Mouse (Mus musculus): ENCODE results near the gene Cdh4. TPM values are rescaled to one million over a fixed set of nuclear protein-coding genes. Genes with fewer than 3 reads are reported as not detected.

The Cdh4 gene
- polyA plus RNA-seq, 1 experiment from 2014 or later, result 2.5 TPM

GRCm38 (mm10) chr2:179567886-179568285 is 125.7 kb downstream of the Cdh4 start:
- no peaks in the 10 kb centered on the region for H3K27me3 ChIP-seq (ENCODE audit: control insufficient read depth, insufficient read depth, low read length)
- no peak overlapping the region for H3K27ac ChIP-seq (ENCODE audit: low read length)
- H3K36me3 ChIP-seq (ENCODE audit: control insufficient read depth, insufficient read depth, low read length), result no peaks in the 10 kb centered on the region
- H3K9ac ChIP-seq (replicated peaks; ENCODE audit: low read depth, low read length), result no peak overlapping the region
- no peak overlapping the region for H3K4me3 ChIP-seq (ENCODE audit: low read depth, low read length)
- 93% methylated on average over 8 of the region's 8 CpGs for WGBS
- H3K9me3 ChIP-seq (ENCODE audit: control insufficient read depth, low read depth, low read length), result no peaks in the 10 kb centered on the region
- ATAC-seq (ENCODE audit: insufficient number of reproducible peaks, insufficient read depth, low FRiP score, low read depth), result no peak
- H3K4me2 ChIP-seq (replicated peaks; ENCODE audit: low read depth, low read length), result no peak overlapping the region
- H3K4me1 ChIP-seq (ENCODE audit: control insufficient read depth, insufficient read depth, low read length), result no peaks in the 10 kb centered on the region

GRCm38 (mm10) chr2:179569171-179569570 is 126.9 kb downstream of the Cdh4 start:
- Histone ChIP-seq H3K9me3 (ENCODE audit: control insufficient read depth, low read depth, low read length) (no peaks in the 10 kb centered on the region), H3K36me3 (ENCODE audit: control insufficient read depth, insufficient read depth, low read length) (no peaks in the 10 kb centered on the region), H3K9ac (replicated peaks; ENCODE audit: low read depth, low read length) (no peak overlapping the region), H3K4me1 (ENCODE audit: control insufficient read depth, insufficient read depth, low read length) (no peaks in the 10 kb centered on the region), H3K27ac (ENCODE audit: low read length) (no peak overlapping the region), H3K27me3 (ENCODE audit: control insufficient read depth, insufficient read depth, low read length) (no peaks in the 10 kb centered on the region), H3K4me3 (ENCODE audit: low read depth, low read length) (no peak overlapping the region), H3K4me2 (replicated peaks; ENCODE audit: low read depth, low read length) (no peak overlapping the region)
- WGBS, result 34% methylated on average over 10 of the region's 10 CpGs
- no peak for ATAC-seq (ENCODE audit: insufficient number of reproducible peaks, insufficient read depth, low FRiP score, low read depth)

GRCm38 (mm10) chr2:179571175-179571769 is 129.0 kb downstream of the Cdh4 start:
- Histone ChIP-seq H3K4me3 (ENCODE audit: low read depth, low read length) (no peak overlapping the region), H3K27me3 (ENCODE audit: control insufficient read depth, insufficient read depth, low read length) (no peaks in the 10 kb centered on the region), H3K9ac (replicated peaks; ENCODE audit: low read depth, low read length) (no peak overlapping the region), H3K9me3 (ENCODE audit: control insufficient read depth, low read depth, low read length) (no peaks in the 10 kb centered on the region), H3K4me2 (replicated peaks; ENCODE audit: low read depth, low read length) (no peak overlapping the region), H3K27ac (ENCODE audit: low read length) (no peak overlapping the region), H3K4me1 (ENCODE audit: control insufficient read depth, insufficient read depth, low read length) (no peaks in the 10 kb centered on the region), H3K36me3 (ENCODE audit: control insufficient read depth, insufficient read depth, low read length) (no peaks in the 10 kb centered on the region)
- WGBS, result 37% methylated on average over 6 of the region's 6 CpGs
- ATAC-seq (ENCODE audit: insufficient number of reproducible peaks, insufficient read depth, low FRiP score, low read depth), result no peak

GRCm38 (mm10) chr2:179573331-179573730 is 131.1 kb downstream of the Cdh4 start:
- Histone ChIP-seq H3K27me3 (ENCODE audit: control insufficient read depth, insufficient read depth, low read length) (no peaks in the 10 kb centered on the region), H3K9me3 (ENCODE audit: control insufficient read depth, low read depth, low read length) (no peaks in the 10 kb centered on the region), H3K4me3 (ENCODE audit: low read depth, low read length) (no peak overlapping the region), H3K27ac (ENCODE audit: low read length) (no peak overlapping the region), H3K9ac (replicated peaks; ENCODE audit: low read depth, low read length) (no peak overlapping the region), H3K4me1 (ENCODE audit: control insufficient read depth, insufficient read depth, low read length) (no peaks in the 10 kb centered on the region), H3K36me3 (ENCODE audit: control insufficient read depth, insufficient read depth, low read length) (no peaks in the 10 kb centered on the region), H3K4me2 (replicated peaks; ENCODE audit: low read depth, low read length) (no peak overlapping the region; the same call in 1 of the 2 replicates)
- ATAC-seq (ENCODE audit: insufficient number of reproducible peaks, insufficient read depth, low FRiP score, low read depth), result no peak
- 55% methylated on average over 11 of the region's 11 CpGs for WGBS

GRCm38 (mm10) chr2:179573786-179574185 is 131.6 kb downstream of the Cdh4 start:
- Histone ChIP-seq H3K9ac (replicated peaks; ENCODE audit: low read depth, low read length) (no peak overlapping the region), H3K4me2 (replicated peaks; ENCODE audit: low read depth, low read length) (no peak overlapping the region; the same call in 1 of the 2 replicates), H3K27ac (ENCODE audit: low read length) (no peak overlapping the region), H3K36me3 (ENCODE audit: control insufficient read depth, insufficient read depth, low read length) (no peaks in the 10 kb centered on the region), H3K9me3 (ENCODE audit: control insufficient read depth, low read depth, low read length) (no peaks in the 10 kb centered on the region), H3K4me1 (ENCODE audit: control insufficient read depth, insufficient read depth, low read length) (no peaks in the 10 kb centered on the region), H3K4me3 (ENCODE audit: low read depth, low read length) (no peak overlapping the region), H3K27me3 (ENCODE audit: control insufficient read depth, insufficient read depth, low read length) (no peaks in the 10 kb centered on the region)
- 73% methylated on average over 6 of the region's 6 CpGs for WGBS
- no peak for ATAC-seq (ENCODE audit: insufficient number of reproducible peaks, insufficient read depth, low FRiP score, low read depth)

- Histone ChIP-seq H3K27me3 (ENCODE audit: control insufficient read depth, insufficient read depth, low read length) (no peaks in the 10 kb centered on the region), H3K27ac (ENCODE audit: low read length) (no peak overlapping the region), H3K4me2 (replicated peaks; ENCODE audit: low read depth, low read length) (no peak overlapping the region), H3K4me1 (ENCODE audit: control insufficient read depth, insufficient read depth, low read length) (no peaks in the 10 kb centered on the region), H3K36me3 (ENCODE audit: control insufficient read depth, insufficient read depth, low read length) (no peaks in the 10 kb centered on the region), H3K9ac (replicated peaks; ENCODE audit: low read depth, low read length) (no peak overlapping the region), H3K4me3 (ENCODE audit: low read depth, low read length) (no peak overlapping the region), H3K9me3 (ENCODE audit: control insufficient read depth, low read depth, low read length) (no peaks in the 10 kb centered on the region)
- ATAC-seq (ENCODE audit: insufficient number of reproducible peaks, insufficient read depth, low FRiP score, low read depth), result no peak
- WGBS, result 87% methylated on average over 7 of the region's 7 CpGs
Observed at GRCm38 (mm10) chr2:179575585-179575984, 133.4 kb downstream of the Cdh4 start.

GRCm38 (mm10) chr2:179576221-179576620 is 134.0 kb downstream of the Cdh4 start:
- Histone ChIP-seq H3K9me3 (ENCODE audit: control insufficient read depth, low read depth, low read length) (no peaks in the 10 kb centered on the region), H3K9ac (replicated peaks; ENCODE audit: low read depth, low read length) (no peak overlapping the region), H3K27me3 (ENCODE audit: control insufficient read depth, insufficient read depth, low read length) (no peaks in the 10 kb centered on the region), H3K27ac (ENCODE audit: low read length) (no peak overlapping the region), H3K36me3 (ENCODE audit: control insufficient read depth, insufficient read depth, low read length) (no peaks in the 10 kb centered on the region), H3K4me2 (replicated peaks; ENCODE audit: low read depth, low read length) (no peak overlapping the region), H3K4me3 (ENCODE audit: low read depth, low read length) (no peak overlapping the region), H3K4me1 (ENCODE audit: control insufficient read depth, insufficient read depth, low read length) (no peaks in the 10 kb centered on the region)
- no peak for ATAC-seq (ENCODE audit: insufficient number of reproducible peaks, insufficient read depth, low FRiP score, low read depth)
- WGBS, result 73% methylated on average over 1 of the region's 1 CpGs

GRCm38 (mm10) chr2:179578329-179578728 is 136.1 kb downstream of the Cdh4 start:
- Histone ChIP-seq H3K4me1 (ENCODE audit: control insufficient read depth, insufficient read depth, low read length) (no peaks in the 10 kb centered on the region), H3K9me3 (ENCODE audit: control insufficient read depth, low read depth, low read length) (no peaks in the 10 kb centered on the region), H3K4me2 (replicated peaks; ENCODE audit: low read depth, low read length) (no peak overlapping the region), H3K4me3 (ENCODE audit: low read depth, low read length) (no peak overlapping the region), H3K9ac (replicated peaks; ENCODE audit: low read depth, low read length) (no peak overlapping the region), H3K27ac (ENCODE audit: low read length) (no peak overlapping the region), H3K36me3 (ENCODE audit: control insufficient read depth, insufficient read depth, low read length) (no peaks in the 10 kb centered on the region), H3K27me3 (ENCODE audit: control insufficient read depth, insufficient read depth, low read length) (no peaks in the 10 kb centered on the region)
- 84% methylated on average over 3 of the region's 3 CpGs for WGBS
- no peak for ATAC-seq (ENCODE audit: insufficient number of reproducible peaks, insufficient read depth, low FRiP score, low read depth)

- Histone ChIP-seq H3K4me1 (ENCODE audit: control insufficient read depth, insufficient read depth, low read length) (no peaks in the 10 kb centered on the region), H3K9ac (replicated peaks; ENCODE audit: low read depth, low read length) (no peak overlapping the region), H3K4me2 (replicated peaks; ENCODE audit: low read depth, low read length) (no peak overlapping the region), H3K27me3 (ENCODE audit: control insufficient read depth, insufficient read depth, low read length) (no peaks in the 10 kb centered on the region), H3K27ac (ENCODE audit: low read length) (no peak overlapping the region), H3K9me3 (ENCODE audit: control insufficient read depth, low read depth, low read length) (no peaks in the 10 kb centered on the region), H3K36me3 (ENCODE audit: control insufficient read depth, insufficient read depth, low read length) (no peaks in the 10 kb centered on the region), H3K4me3 (ENCODE audit: low read depth, low read length) (no peak overlapping the region)
- ATAC-seq (ENCODE audit: insufficient number of reproducible peaks, insufficient read depth, low FRiP score, low read depth), result no peak
- 64% methylated on average over 11 of the region's 11 CpGs for WGBS
Observed at GRCm38 (mm10) chr2:179578842-179579241, 136.6 kb downstream of the Cdh4 start.

Data from stomach, embryonic 14.5 days (tissue).